Mouse (Mus musculus): ENCODE measurements around the gene Mpp2. TPM values are rescaled to one million over a fixed set of nuclear protein-coding genes. Genes with fewer than 3 reads are reported as not detected.

The Mpp2 gene
- total RNA-seq (2023): 1 to 10 TPM; 1.2 to 2.6 TPM

DNA sequence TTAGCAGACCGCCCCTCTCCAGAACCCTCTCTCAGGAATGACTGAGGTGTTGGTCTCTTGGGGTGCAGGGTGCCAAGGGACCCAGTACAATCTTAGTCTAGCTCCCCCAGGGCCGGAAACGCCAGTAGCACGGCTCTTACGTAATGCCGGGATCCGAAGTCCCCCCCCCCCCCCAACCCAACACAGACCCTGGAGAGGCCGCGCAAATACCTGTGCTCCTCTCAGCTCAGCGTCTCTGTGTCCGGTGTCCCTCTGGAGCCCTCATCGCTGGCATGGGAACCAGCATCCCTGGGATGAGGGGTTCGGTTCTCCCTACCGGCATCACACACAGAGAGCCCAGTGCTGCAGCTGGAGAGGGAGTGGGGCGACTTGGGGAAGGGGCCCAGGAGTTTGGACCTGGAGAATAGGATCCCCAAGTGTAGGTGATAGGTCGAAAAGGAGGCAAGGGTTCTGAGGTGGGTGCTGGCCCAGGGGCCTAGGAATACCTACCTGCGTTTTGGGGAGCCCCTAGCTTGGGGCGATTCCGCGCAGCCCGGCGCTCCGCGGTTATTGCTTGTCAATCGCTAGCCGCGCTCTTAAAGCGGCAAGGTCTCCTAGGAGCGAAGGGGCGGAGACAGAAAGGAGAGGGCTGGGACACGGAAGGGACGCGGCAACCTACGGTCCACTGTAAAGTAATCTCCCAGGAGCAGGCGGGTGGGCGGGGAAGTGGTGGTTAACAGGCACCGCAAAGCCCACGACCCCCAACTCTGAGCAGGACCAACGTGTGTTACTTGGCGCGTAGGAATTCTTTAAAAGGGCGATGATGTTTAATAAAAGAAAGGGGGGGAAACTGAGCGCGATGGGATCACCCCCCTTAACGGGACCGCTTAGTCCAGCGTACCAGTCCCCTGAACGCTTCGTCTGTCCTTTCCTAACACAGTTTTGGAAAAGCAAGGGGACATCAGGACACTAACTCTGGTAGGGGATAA is at the start of gene Mpp2:
Mpp2 (minus strand) TSS at position 585 of the 968 bp plus-strand sequence.

GRCm38 (mm10) chr11:102107732-102108131 is 19.4 kb upstream of the Mpp2 start, which contains the start of gene Pyy:
TSS of gene Pyy (minus strand) at chr11:102107832.

GRCm38 (mm10) chr11:102101219-102101618 is 12.9 kb upstream of the Mpp2 start, which contains the start of gene Ppy:
TSS of gene Ppy (minus strand) at chr11:102101319.

DNA sequence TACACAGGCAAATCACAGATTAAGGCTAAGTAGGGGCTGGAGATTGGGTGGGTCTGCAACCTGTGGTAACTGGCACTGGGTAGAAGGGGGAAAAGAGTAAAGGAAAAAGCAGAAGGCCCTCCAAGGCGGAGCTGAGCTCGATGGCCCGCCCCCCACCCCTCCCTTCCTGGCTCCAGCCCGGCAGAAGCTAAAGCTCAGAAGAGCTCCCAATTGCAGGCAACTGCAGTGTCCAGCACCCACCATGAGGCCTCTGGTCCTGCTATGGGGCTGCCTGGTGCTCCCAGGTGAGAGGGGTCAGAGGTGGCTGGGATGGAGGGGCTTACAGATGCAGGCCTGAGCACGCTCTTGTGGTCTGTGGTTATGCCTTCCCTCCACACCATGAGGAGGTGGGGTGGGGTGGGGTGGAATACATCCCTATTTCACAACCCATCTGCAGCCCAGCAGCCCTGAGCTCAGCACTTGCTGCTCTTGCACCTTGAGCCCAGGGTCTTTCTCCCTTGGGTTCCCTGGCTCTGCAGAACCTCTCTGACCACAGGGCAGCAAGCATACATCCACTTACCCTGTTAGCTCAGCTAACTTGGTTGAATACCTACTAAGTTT is 46.9 kb downstream of the Mpp2 start, which contains the start of gene Cd300lg:
Cd300lg (plus strand) TSS at position 160 of the 600 bp plus-strand sequence.

GRCm38 (mm10) chr11:102028087-102028816 is 60.1 kb downstream of the Mpp2 start, which contains the start of gene Mpp3:
TSS of gene Mpp3 (minus strand) at chr11:102028461.

Other genes starting within 250 kb of the Mpp2 start
- gene Meox1, start 194.1 kb downstream of the Mpp2 start, total RNA-seq (2023): under 1 TPM in 1 of 2 experiments, not detected in 1; 0.24 TPM
- not detected for gene Sost, start 121.5 kb downstream of the Mpp2 start, total RNA-seq (2023)
- not detected for gene Cfap97d1, start 104.2 kb downstream of the Mpp2 start, total RNA-seq (2023)
- gene Dusp3, start 101.5 kb downstream of the Mpp2 start, total RNA-seq (2023): 10 to 100 TPM; 24.5 to 26.3 TPM
- gene Mpp3, start 60.1 kb downstream of the Mpp2 start, total RNA-seq (2023): not detected
- gene Cd300lg, start 47.0 kb downstream of the Mpp2 start, total RNA-seq (2023): 10 to 100 TPM; 20.9 to 21.3 TPM
- not detected for gene Ppy, start 12.8 kb upstream of the Mpp2 start, total RNA-seq (2023)
- gene Pyy, start 19.3 kb upstream of the Mpp2 start, total RNA-seq (2023): not detected
- not detected for gene Nags, start 57.0 kb upstream of the Mpp2 start, total RNA-seq (2023)
- 1 to 10 TPM; 8.7 to 9.7 TPM for gene Tmem101, start 67.9 kb upstream of the Mpp2 start, total RNA-seq (2023)
- 10 to 100 TPM; 34.9 to 35.5 TPM for gene Lsm12, start 96.8 kb upstream of the Mpp2 start, total RNA-seq (2023)
- 10 to 100 TPM; 21.0 to 22.3 TPM for gene G6pc3, start 101.1 kb upstream of the Mpp2 start, total RNA-seq (2023)
- gene Hdac5, start 141.7 kb upstream of the Mpp2 start, total RNA-seq (2023): 100 to 1,000 TPM; 101 to 110 TPM
- 1 to 10 TPM; 8.7 to 9.4 TPM for gene BC030867, start 160.4 kb upstream of the Mpp2 start, total RNA-seq (2023)
- gene Asb16, start 180.2 kb upstream of the Mpp2 start, total RNA-seq (2023): under 1 TPM in 1 of 2 experiments, not detected in 1; 0.13 TPM
- 10 to 100 TPM; 44.9 to 45.2 TPM for gene Tmub2, start 196.4 kb upstream of the Mpp2 start, total RNA-seq (2023)
- 10 to 100 TPM; 54.9 to 66.5 TPM for gene Atxn7l3, start 208.1 kb upstream of the Mpp2 start, total RNA-seq (2023)
- gene Ubtf, start 231.2 kb upstream of the Mpp2 start, total RNA-seq (2023): 10 to 100 TPM; 79.6 to 80.9 TPM

Data from neutrophil, adult 83 days (primary cell).